Mouse (Mus musculus) megakaryocyte, embryonic 14.5 days (primary cell): ENCODE measurements around the gene Cd47.

ENCODE experiments used
- FLI1 ChIP-seq: IDR thresholded peaks from 2 replicates; pipeline ENCODE4 v1.6.1; 2012; ENCODE audit warnings: low read length, inconsistent platforms, mixed read lengths
- GATA1 ChIP-seq: IDR thresholded peaks from 3 replicates; pipeline ENCODE4 v1.6.1; 2012; ENCODE audit warnings: mixed read lengths, low read length, inconsistent platforms, borderline replicate concordance

GRCm38 (mm10) chr16:49894624-49895023 lies 94.3 kb downstream of the Cd47 start:
- no peak for TF ChIP-seq GATA1
- no peak for TF ChIP-seq FLI1
